Mouse (Mus musculus) limb, embryonic 14.5 days (tissue): ENCODE measurements around the gene Tns3. TPM values are rescaled to one million over a fixed set of nuclear protein-coding genes. Genes with fewer than 3 reads are reported as not detected.

Source experiments
- ATAC-seq: fragments of 200-750 bp; cut with Nextera tagmentation; 2 replicates; pipeline ENCODE4 v1.8.0; 2017; ENCODE audit warnings: low read depth, moderate number of reproducible peaks, moderate TSS enrichment; ENCODE audit not compliant: low FRiP score
- DNase-seq: peaks from one replicate; pipeline ENCODE4 v3.0.0-alpha.2; 2015; ENCODE audit warnings: low spot score
- H3K27ac ChIP-seq: fragments of 300-500 bp; sonication (generic); replicated peaks from 2 replicates; pipeline ENCODE4 v1.5.1; 2014; ENCODE audit warnings: low read depth, mild to moderate bottlenecking, low read length, moderate library complexity, mixed read lengths
- H3K27me3 ChIP-seq: fragments of 300-500 bp; sonication (generic); 2 replicates; pipeline ENCODE4 v1.6.1; 2014; ENCODE audit warnings: low read length, mixed read lengths; ENCODE audit not compliant: control insufficient read depth, insufficient read depth
- H3K36me3 ChIP-seq: fragments of 300-500 bp; sonication (generic); 2 replicates; pipeline ENCODE4 v1.6.1; 2014; ENCODE audit warnings: mild to moderate bottlenecking, low read length, moderate library complexity, mixed read lengths; ENCODE audit not compliant: control insufficient read depth, insufficient read depth
- H3K4me1 ChIP-seq: fragments of 300-500 bp; sonication (generic); 2 replicates; pipeline ENCODE4 v1.6.1; 2014; ENCODE audit warnings: antibody characterized with exemption, low read length, mixed read lengths; ENCODE audit not compliant: control insufficient read depth, insufficient read depth
- H3K4me2 ChIP-seq: fragments of 300-500 bp; sonication (generic); replicated peaks from 2 replicates; pipeline ENCODE4 v1.6.1; 2014; ENCODE audit warnings: low read depth, mild to moderate bottlenecking, low read length, moderate library complexity; ENCODE audit not compliant: severe bottlenecking
- H3K4me3 ChIP-seq: fragments of 300-500 bp; sonication (generic); replicated peaks from 2 replicates; pipeline ENCODE4 v1.5.1; 2014; ENCODE audit warnings: low read length
- H3K9ac ChIP-seq: fragments of 300-500 bp; sonication (generic); 2 replicates; pipeline ENCODE4 v1.6.1; 2014; ENCODE audit warnings: mild to moderate bottlenecking, low read depth, low read length, moderate library complexity; ENCODE audit not compliant: severe bottlenecking
- H3K9me3 ChIP-seq: fragments of 300-500 bp; sonication (generic); 2 replicates; pipeline ENCODE4 v1.6.1; 2016; ENCODE audit warnings: low read length; ENCODE audit not compliant: control insufficient read depth
- POLR2A ChIP-seq: fragments of 200-500 bp; IDR thresholded peaks from 2 replicates; pipeline ENCODE4 v1.8.0; 2012; ENCODE audit warnings: inconsistent platforms, mild to moderate bottlenecking, moderate library complexity, borderline replicate concordance; ENCODE audit not compliant: insufficient read depth, insufficient read length; ENCODE audit errors: extremely low read depth
- WGBS: fragments of 180-500 bp; shearing (Covaris S2); extraction: QIAGEN DNeasy Blood & Tissue Kit; methylation state at CpG from one replicate; pipeline ENCODE4 v1.1.7; 2014; 5-methylcytosine and 5-hydroxymethylcytosine counted together
- polyA plus RNA-seq, 2 experiments: library from polyadenylated mRNA; depleted of rRNA in 1 of 2; stranded (reverse) in 1 of 2; unstranded in 1 of 2; fragments of >200 nt; fragmentation: Nextera tagmentation in 1 of 2; extraction: Ambion mirVana in 1 of 2; gene quantifications; 2 replicates each; pipeline versions ENCODE4 v1.2.1 to v1.2.3; 2012 to 2014

Tns3 gene
- polyA plus RNA-seq, 2 experiments = 27.4 to 59.1 TPM

DNA sequence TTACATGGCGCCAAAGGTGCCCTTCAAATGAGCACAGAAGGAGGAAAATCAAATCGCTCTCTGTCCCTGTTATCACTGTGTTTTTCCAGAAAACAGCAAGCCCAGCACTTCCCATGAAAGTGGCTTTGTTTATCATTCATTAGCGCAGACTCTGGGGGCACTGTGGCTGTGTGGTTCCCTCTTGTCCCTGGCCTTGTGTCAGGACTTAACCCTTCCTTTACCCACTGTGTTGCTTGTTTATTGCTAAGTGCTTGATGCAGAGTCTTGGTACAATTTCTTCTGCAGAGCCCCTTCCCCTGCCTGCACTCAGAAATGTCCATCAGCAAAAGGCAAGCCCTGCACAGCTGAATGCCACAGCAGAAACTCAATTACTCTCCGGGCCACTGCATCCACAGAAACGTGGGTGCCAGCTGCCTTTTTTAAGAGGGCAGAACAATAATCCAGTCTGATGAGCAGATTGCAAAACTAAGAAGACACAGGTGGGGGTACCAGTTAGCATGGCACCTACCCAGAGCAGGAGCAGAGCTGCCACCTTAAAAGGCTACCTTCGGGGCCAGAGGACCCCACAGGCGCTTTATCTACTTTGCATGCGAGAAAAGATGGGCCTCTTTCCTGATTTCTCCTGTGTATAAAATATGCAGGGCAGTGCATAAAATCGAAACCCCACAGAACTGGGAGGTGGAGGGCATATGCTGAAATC is 207.6 kb downstream of the Tns3 start:
- 67% methylated on average over 9 of the region's 9 CpGs for WGBS
- H3K9me3 ChIP-seq = no peaks in the 10 kb centered on the region
- H3K27ac ChIP-seq = 0 out of 2 replicates have a peak overlapping the region, but pooled peaks have one; percentile 45
- H3K27me3 ChIP-seq = no peaks in the 10 kb centered on the region
- no peak for TF ChIP-seq POLR2A
- H3K9ac ChIP-seq = no peak overlapping the region
- H3K4me2 ChIP-seq = no peak overlapping the region
- peaks cover 50% of the 10 kb centered on the region for H3K36me3 ChIP-seq
- ATAC-seq = no peak
- no peak for DNase-seq
- H3K4me3 ChIP-seq = no peak overlapping the region
- peaks cover 20% of the 10 kb centered on the region for H3K4me1 ChIP-seq

DNA sequence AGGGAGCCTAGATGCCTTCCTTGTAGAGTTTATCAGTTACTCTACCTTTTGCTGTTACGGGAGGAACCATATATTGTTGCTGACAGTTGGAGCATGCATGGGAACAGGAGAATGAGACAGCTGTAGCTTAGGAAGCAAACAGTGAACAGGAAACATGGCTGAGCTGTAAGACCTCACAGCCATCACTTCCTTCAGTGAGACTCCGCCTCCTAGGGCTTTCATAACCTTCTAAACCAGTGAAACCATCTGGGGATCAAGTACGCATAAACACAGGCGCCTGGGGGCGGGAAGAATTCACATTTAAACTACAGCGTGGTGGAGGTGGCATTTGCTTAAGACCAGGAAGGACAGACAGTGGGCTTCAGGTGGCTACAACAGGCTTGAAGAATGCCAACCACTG is 208.7 kb downstream of the Tns3 start:
- ATAC-seq = no peak
- peaks cover 56% of the 10 kb centered on the region for H3K36me3 ChIP-seq
- no peak for DNase-seq
- no peak overlapping the region for H3K9ac ChIP-seq
- no peak for TF ChIP-seq POLR2A
- H3K4me1 ChIP-seq = peaks cover 20% of the 10 kb centered on the region
- 67% methylated on average over 6 of the region's 6 CpGs for WGBS
- no peak overlapping the region for H3K4me3 ChIP-seq
- H3K9me3 ChIP-seq = no peaks in the 10 kb centered on the region
- H3K4me2 ChIP-seq = no peak overlapping the region
- H3K27me3 ChIP-seq = no peaks in the 10 kb centered on the region
- no peak overlapping the region for H3K27ac ChIP-seq

DNA sequence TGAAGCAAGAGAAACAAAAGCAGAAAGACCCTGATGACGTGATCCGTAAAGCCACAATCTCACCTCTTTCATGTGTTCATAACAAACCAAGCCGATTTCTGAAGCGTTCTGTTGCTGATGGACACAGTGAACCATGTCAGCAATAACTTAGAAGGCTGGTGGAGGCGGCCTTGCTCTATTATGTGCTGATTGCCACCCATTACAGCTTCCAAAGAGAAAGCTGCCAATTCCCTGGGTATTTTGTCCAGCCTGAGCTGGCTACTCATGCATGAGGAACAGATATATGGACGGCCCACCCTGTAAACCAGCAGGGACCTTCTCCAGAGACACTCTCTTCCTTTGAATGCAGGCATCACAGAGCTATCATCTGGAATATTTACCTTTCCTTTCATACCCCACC is 211.1 kb downstream of the Tns3 start:
- Histone ChIP-seq H3K4me1 (peaks cover 15% of the 10 kb centered on the region), H3K9me3 (no peaks in the 10 kb centered on the region), H3K36me3 (peaks cover 73% of the 10 kb centered on the region), H3K4me2 (no peak overlapping the region), H3K4me3 (no peak overlapping the region), H3K27me3 (no peaks in the 10 kb centered on the region), H3K9ac (no peak overlapping the region), H3K27ac (no peak overlapping the region)
- TF ChIP-seq POLR2A = no peak
- DNase-seq = no peak
- no peak for ATAC-seq
- WGBS = 93% methylated on average over 6 of the region's 6 CpGs

DNA sequence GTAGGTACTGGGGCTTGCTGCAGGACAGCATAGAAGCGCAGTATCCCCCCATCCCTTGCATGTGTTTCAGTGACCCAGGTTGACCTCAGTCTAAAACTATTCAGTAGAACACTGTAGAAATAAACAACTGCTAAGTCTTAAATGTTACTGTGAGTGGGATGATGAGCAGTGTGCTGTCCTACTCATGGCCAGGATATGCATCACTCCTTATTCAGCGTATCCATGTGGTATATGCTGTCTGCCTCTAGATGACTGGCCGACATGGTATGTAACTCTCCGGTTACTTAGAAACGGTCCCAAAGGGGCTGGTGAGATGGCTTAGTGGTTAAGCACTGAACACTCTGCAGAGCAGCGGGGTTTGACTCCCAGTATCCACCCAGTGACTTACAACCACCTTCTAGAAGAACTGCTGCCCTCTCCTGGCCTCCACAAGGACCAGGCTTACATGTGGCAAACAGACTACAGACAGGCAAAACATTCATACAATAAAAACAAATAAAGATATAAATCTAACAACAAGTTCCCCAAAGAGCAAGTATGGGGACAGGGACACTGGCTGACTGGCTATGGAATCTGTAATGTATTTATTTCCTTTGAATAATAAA is 212.6 kb downstream of the Tns3 start:
- no peaks in the 10 kb centered on the region for H3K9me3 ChIP-seq
- H3K4me3 ChIP-seq = no peak overlapping the region
- peaks cover 12% of the 10 kb centered on the region for H3K4me1 ChIP-seq
- no peak overlapping the region for H3K27ac ChIP-seq
- no peak overlapping the region for H3K4me2 ChIP-seq
- ATAC-seq (no peak), DNase-seq (no peak)
- H3K27me3 ChIP-seq = no peaks in the 10 kb centered on the region
- peaks cover 84% of the 10 kb centered on the region for H3K36me3 ChIP-seq
- 89% methylated on average over 6 of the region's 6 CpGs for WGBS
- no peak for TF ChIP-seq POLR2A
- no peak overlapping the region for H3K9ac ChIP-seq

DNA sequence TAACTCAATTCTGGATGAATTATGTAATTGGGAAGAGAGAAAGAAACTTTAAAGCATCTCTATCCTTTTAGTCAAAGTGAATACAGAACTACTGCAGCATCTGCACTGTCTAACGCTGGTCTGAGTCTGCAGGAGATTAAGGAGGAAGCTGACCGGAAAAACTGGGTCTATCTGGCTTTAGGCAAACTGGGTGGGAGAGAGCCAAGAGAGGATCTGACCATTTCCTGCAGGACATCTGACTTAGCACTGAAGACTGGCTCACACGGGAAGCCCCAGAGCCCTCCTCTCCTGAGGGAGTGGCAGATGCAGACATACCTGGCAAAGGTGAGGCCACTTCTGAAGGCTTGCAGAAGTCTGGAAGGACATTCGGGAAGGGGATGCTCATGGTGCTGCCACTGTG is 213.8 kb downstream of the Tns3 start:
- DNase-seq (no peak), ATAC-seq (no peak)
- Histone ChIP-seq H3K36me3 (peaks cover 86% of the 10 kb centered on the region), H3K4me3 (no peak overlapping the region), H3K9ac (no peak overlapping the region), H3K4me2 (no peak overlapping the region), H3K27me3 (no peaks in the 10 kb centered on the region), H3K27ac (no peak overlapping the region), H3K4me1 (peaks cover 10% of the 10 kb centered on the region), H3K9me3 (no peaks in the 10 kb centered on the region)
- no peak for TF ChIP-seq POLR2A
- 89% methylated on average over 4 of the region's 4 CpGs for WGBS

DNA sequence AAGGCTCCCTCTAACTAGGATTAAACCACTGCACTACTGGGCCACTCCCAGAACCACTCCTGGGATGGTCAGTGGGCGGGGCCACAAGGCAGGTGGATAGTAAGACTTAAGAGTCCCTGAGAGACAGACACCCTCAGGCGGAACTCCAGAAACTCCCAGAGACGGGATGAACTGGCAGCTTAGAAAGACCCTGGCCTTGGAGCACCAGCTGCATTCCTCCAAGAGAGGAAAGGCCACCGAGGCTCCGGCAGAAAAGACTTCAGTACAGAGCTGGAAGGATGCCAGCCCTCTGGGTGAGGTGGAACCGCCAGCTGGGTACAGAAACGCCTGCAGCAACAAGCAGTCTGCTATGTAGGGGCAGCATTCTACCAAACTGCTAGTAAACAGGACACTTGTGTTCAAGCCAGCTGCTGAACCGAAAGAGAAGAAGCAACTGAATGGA is 218.4 kb downstream of the Tns3 start:
- ATAC-seq = peak; percentile 62; the same call in 1 of the 2 replicates
- peaks cover 9% of the 10 kb centered on the region for H3K4me1 ChIP-seq
- no peaks in the 10 kb centered on the region for H3K27me3 ChIP-seq
- no peak overlapping the region for H3K4me3 ChIP-seq
- H3K9ac ChIP-seq = no peak overlapping the region
- peak; percentile 78 for DNase-seq
- no peak overlapping the region for H3K4me2 ChIP-seq
- WGBS = 40% methylated on average over 8 of the region's 8 CpGs
- peaks cover 94% of the 10 kb centered on the region for H3K36me3 ChIP-seq
- peak overlapping the region; percentile 30 for H3K27ac ChIP-seq
- H3K9me3 ChIP-seq = no peaks in the 10 kb centered on the region
- TF ChIP-seq POLR2A = no peak
